Mouse (Mus musculus) neural tube, embryonic 15.5 days (tissue): ENCODE measurements around the gene Tent2. TPM values are rescaled to one million over a fixed set of nuclear protein-coding genes. Genes with fewer than 3 reads are reported as not detected.

Experiments used
- ATAC-seq: fragments of 200-750 bp; cut with Nextera tagmentation; 2 replicates; pipeline ENCODE4 v1.8.0; 2017; ENCODE audit warnings: mild to moderate bottlenecking, moderate TSS enrichment, moderate library complexity; ENCODE audit not compliant: low FRiP score
- H3K27ac ChIP-seq: fragments of 300-500 bp; sonication (generic); replicated peaks from 2 replicates; pipeline ENCODE4 v1.5.1; 2015; ENCODE audit warnings: mild to moderate bottlenecking, inconsistent platforms
- H3K27me3 ChIP-seq: fragments of 300-500 bp; sonication (generic); replicated peaks from 2 replicates; pipeline ENCODE4 v1.6.1; 2015; ENCODE audit warnings: inconsistent platforms
- H3K36me3 ChIP-seq: fragments of 300-500 bp; sonication (generic); 2 replicates; pipeline ENCODE4 v1.6.1; 2015; ENCODE audit warnings: inconsistent platforms
- H3K4me1 ChIP-seq: fragments of 300-500 bp; sonication (generic); 2 replicates; pipeline ENCODE4 v1.6.1; 2015; ENCODE audit warnings: inconsistent platforms
- H3K4me2 ChIP-seq: fragments of 300-500 bp; sonication (generic); 2 replicates; pipeline ENCODE4 v1.6.1; 2015; ENCODE audit warnings: inconsistent platforms, mild to moderate bottlenecking, moderate library complexity
- H3K4me3 ChIP-seq: fragments of 300-500 bp; sonication (generic); replicated peaks from 2 replicates; pipeline ENCODE4 v1.5.1; 2015; ENCODE audit warnings: mild to moderate bottlenecking, inconsistent platforms
- H3K9ac ChIP-seq: fragments of 300-500 bp; sonication (generic); replicated peaks from 2 replicates; pipeline ENCODE4 v1.6.1; 2015; ENCODE audit warnings: mild to moderate bottlenecking, inconsistent platforms
- H3K9me3 ChIP-seq: fragments of 300-500 bp; sonication (generic); replicated peaks from 2 replicates; pipeline ENCODE4 v1.6.1; 2016; ENCODE audit warnings: inconsistent platforms
- WGBS: fragments of 180-500 bp; shearing (Covaris S2); methylation state at CpG from one replicate; pipeline ENCODE4 v1.1.7; 2015; ENCODE audit warnings: mixed read lengths; 5-methylcytosine and 5-hydroxymethylcytosine counted together
- polyA plus RNA-seq: library from polyadenylated mRNA; unstranded; fragments of >200 nt; fragmentation: Nextera tagmentation; extraction: Ambion mirVana; gene quantifications from 2 replicates; pipeline ENCODE4 v1.2.1, GENCODE M21; 2015

The Tent2 gene
- polyA plus RNA-seq, 1 experiment from 2014 or later, result 36.4 TPM

DNA sequence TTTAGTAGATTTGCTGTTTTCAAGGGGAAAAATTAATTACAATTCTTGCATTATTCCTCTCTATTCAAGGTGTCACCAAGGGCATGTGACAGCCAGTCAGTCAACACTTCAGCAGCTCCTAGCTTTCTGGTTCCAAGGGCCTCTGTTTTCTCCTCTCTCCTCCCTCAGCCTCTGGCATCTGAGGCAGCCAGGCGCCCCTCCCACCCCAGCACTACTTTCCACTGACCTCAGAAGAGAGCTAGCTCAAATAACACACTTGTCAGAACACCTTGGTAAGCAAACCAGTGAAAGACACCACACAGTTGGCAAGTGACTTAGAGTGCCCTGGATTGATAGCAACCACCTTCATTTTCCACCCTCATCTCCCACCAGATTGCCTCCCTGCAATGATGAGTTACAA, 54.1 kb downstream of the Tent2 start:
- ATAC-seq, result no peak
- no peaks in the 10 kb centered on the region for H3K4me1 ChIP-seq

GRCm38 (mm10) chr13:93137098-93137497, 55.1 kb downstream of the Tent2 start:
- Histone ChIP-seq H3K27ac (no peak overlapping the region), H3K9me3 (no peaks in the 10 kb centered on the region), H3K36me3 (no peaks in the 10 kb centered on the region), H3K4me3 (no peak overlapping the region), H3K27me3 (no peaks in the 10 kb centered on the region), H3K9ac (no peak overlapping the region), H3K4me1 (no peaks in the 10 kb centered on the region), H3K4me2 (no peak overlapping the region)
- ATAC-seq, result no peak
- 85% methylated on average over 7 of the region's 7 CpGs for WGBS

More for the DNA sequence above, 54.1 kb downstream of the Tent2 start:
- 77% methylated on average over 1 of the region's 1 CpGs for WGBS
- no peak overlapping the region for H3K27ac ChIP-seq
- no peak overlapping the region for H3K4me3 ChIP-seq
- no peaks in the 10 kb centered on the region for H3K9me3 ChIP-seq
- no peaks in the 10 kb centered on the region for H3K27me3 ChIP-seq
- H3K9ac ChIP-seq, result no peak overlapping the region
- H3K36me3 ChIP-seq, result no peaks in the 10 kb centered on the region
- H3K4me2 ChIP-seq, result no peak overlapping the region

- H3K36me3 ChIP-seq, result no peaks in the 10 kb centered on the region
- no peak overlapping the region for H3K4me3 ChIP-seq
- no peaks in the 10 kb centered on the region for H3K9me3 ChIP-seq
- no peak for ATAC-seq
- no peak overlapping the region for H3K27ac ChIP-seq
- no peaks in the 10 kb centered on the region for H3K27me3 ChIP-seq
- 87% methylated on average over 1 of the region's 1 CpGs for WGBS
- no peaks in the 10 kb centered on the region for H3K4me1 ChIP-seq
- H3K9ac ChIP-seq, result no peak overlapping the region
- H3K4me2 ChIP-seq, result no peak overlapping the region
Measured at GRCm38 (mm10) chr13:93136251-93136650, 55.9 kb downstream of the Tent2 start.

- Histone ChIP-seq H3K27me3 (no peaks in the 10 kb centered on the region), H3K4me1 (no peaks in the 10 kb centered on the region), H3K36me3 (no peaks in the 10 kb centered on the region), H3K4me3 (no peak overlapping the region), H3K27ac (no peak overlapping the region), H3K9me3 (no peaks in the 10 kb centered on the region), H3K4me2 (no peak overlapping the region), H3K9ac (no peak overlapping the region)
- ATAC-seq, result no peak
- WGBS, result 87% methylated on average over 2 of the region's 2 CpGs
Measured at GRCm38 (mm10) chr13:93135501-93135900, 56.7 kb downstream of the Tent2 start.

GRCm38 (mm10) chr13:93130674-93131073, 61.5 kb downstream of the Tent2 start:
- Histone ChIP-seq H3K27ac (no peak overlapping the region), H3K4me2 (no peak overlapping the region)

GRCm38 (mm10) chr13:93128961-93129360, 63.2 kb downstream of the Tent2 start:
- Histone ChIP-seq H3K27ac (peak overlapping the region; percentile 39; the same call in 1 of the 2 replicates), H3K36me3 (no peaks in the 10 kb centered on the region), H3K4me3 (no peak overlapping the region), H3K4me1 (0 out of 2 replicates have a peak, but pooled peaks cover 7% of the 10 kb centered on the region), H3K9me3 (no peaks in the 10 kb centered on the region), H3K27me3 (no peaks in the 10 kb centered on the region), H3K4me2 (no peak overlapping the region), H3K9ac (no peak overlapping the region)
- 57% methylated on average over 5 of the region's 5 CpGs for WGBS
- ATAC-seq, result no peak

More at GRCm38 (mm10) chr13:93130674-93131073, 61.5 kb downstream of the Tent2 start:
- WGBS, result 94% methylated on average over 3 of the region's 3 CpGs
- H3K4me1 ChIP-seq, result 0 out of 2 replicates have a peak, but pooled peaks cover 7% of the 10 kb centered on the region
- no peak overlapping the region for H3K9ac ChIP-seq
- no peaks in the 10 kb centered on the region for H3K9me3 ChIP-seq
- no peaks in the 10 kb centered on the region for H3K27me3 ChIP-seq
- no peak for ATAC-seq
- no peak overlapping the region for H3K4me3 ChIP-seq
- no peaks in the 10 kb centered on the region for H3K36me3 ChIP-seq

DNA sequence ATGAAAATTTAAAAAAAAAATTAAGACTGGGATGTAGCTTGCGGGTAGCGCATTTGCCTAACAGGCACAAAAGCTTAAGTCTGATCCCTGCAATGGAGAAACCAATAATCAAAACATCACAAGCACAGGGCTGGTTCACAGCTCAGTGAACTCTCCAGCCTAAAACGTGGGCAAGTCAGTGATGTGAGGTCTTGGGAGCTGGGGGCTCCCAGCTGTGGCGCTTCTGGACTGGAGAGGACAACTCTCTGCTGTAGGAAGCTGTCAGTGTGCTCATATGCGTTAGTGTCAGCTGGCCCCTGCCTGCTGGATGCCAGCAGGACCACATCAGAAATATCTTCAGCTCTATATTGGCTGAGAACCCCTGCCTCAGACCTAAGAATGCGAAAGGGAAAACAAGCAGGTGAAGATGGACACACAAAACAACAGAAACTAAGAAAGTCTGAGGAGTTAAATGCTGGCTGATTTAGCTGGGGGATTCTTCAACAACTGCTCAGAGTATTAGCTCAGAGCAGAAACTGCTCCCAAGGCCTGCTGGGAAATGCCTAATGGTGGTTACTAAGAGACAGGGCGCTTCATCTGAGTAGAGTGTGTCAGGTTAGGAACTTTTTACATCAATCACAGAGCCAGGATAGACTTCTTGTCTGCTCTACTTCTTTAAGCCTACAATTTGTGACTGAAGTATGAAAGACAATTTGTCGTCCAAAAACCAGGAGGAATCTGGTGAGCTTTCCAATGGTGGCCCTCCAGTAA, 63.9 kb downstream of the Tent2 start:
- Histone ChIP-seq H3K36me3 (no peaks in the 10 kb centered on the region), H3K9ac (no peak overlapping the region), H3K27ac (peak overlapping the region; percentile 39; the same call in 1 of the 2 replicates), H3K4me1 (0 out of 2 replicates have a peak, but pooled peaks cover 7% of the 10 kb centered on the region), H3K4me3 (no peak overlapping the region), H3K9me3 (no peaks in the 10 kb centered on the region), H3K4me2 (no peak overlapping the region), H3K27me3 (no peaks in the 10 kb centered on the region)
- ATAC-seq, result no peak
- WGBS, result 73% methylated on average over 8 of the region's 8 CpGs

DNA sequence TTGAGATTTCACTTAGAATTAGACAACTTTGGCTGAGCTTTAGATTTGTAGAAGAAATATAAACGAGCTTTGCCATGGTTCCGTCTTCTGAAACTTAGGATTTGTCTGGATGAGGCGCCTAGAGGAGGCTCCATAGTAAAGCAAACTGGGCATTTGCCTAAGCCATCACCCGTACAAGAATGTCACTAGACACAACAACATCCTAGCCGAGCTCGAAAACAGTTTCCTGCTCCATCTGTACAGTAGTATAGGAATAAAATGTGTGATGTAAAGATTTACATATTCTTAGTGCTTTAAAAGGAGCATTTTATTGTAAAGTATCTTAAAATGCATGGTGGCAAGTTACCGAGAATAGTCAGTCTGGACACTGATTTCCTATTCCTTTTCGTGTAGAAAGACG, 69.9 kb downstream of the Tent2 start:
- no peaks in the 10 kb centered on the region for H3K36me3 ChIP-seq
- H3K27me3 ChIP-seq, result no peaks in the 10 kb centered on the region
- H3K4me3 ChIP-seq, result no peak overlapping the region
- H3K27ac ChIP-seq, result no peak overlapping the region
- no peaks in the 10 kb centered on the region for H3K4me1 ChIP-seq
- no peaks in the 10 kb centered on the region for H3K9me3 ChIP-seq
- 94% methylated on average over 9 of the region's 9 CpGs for WGBS
- no peak for ATAC-seq
- no peak overlapping the region for H3K9ac ChIP-seq
- H3K4me2 ChIP-seq, result no peak overlapping the region

GRCm38 (mm10) chr13:93117241-93117640, 74.9 kb downstream of the Tent2 start:
- no peaks in the 10 kb centered on the region for H3K36me3 ChIP-seq
- H3K27ac ChIP-seq, result no peak overlapping the region
- H3K9ac ChIP-seq, result no peak overlapping the region
- WGBS, result 31% methylated on average over 7 of the region's 7 CpGs
- H3K4me3 ChIP-seq, result no peak overlapping the region
- no peak overlapping the region for H3K4me2 ChIP-seq
- no peaks in the 10 kb centered on the region for H3K9me3 ChIP-seq
- H3K4me1 ChIP-seq, result no peaks in the 10 kb centered on the region
- ATAC-seq, result no peak
- no peaks in the 10 kb centered on the region for H3K27me3 ChIP-seq

- no peaks in the 10 kb centered on the region for H3K27me3 ChIP-seq
- no peak overlapping the region for H3K4me2 ChIP-seq
- WGBS, result 62% methylated on average over 4 of the region's 4 CpGs
- H3K4me1 ChIP-seq, result no peaks in the 10 kb centered on the region
- ATAC-seq, result no peak
- H3K9me3 ChIP-seq, result no peaks in the 10 kb centered on the region
- H3K36me3 ChIP-seq, result no peaks in the 10 kb centered on the region
- no peak overlapping the region for H3K4me3 ChIP-seq
- H3K9ac ChIP-seq, result no peak overlapping the region
- no peak overlapping the region for H3K27ac ChIP-seq
Measured at GRCm38 (mm10) chr13:93102340-93103090, 89.7 kb downstream of the Tent2 start.

DNA sequence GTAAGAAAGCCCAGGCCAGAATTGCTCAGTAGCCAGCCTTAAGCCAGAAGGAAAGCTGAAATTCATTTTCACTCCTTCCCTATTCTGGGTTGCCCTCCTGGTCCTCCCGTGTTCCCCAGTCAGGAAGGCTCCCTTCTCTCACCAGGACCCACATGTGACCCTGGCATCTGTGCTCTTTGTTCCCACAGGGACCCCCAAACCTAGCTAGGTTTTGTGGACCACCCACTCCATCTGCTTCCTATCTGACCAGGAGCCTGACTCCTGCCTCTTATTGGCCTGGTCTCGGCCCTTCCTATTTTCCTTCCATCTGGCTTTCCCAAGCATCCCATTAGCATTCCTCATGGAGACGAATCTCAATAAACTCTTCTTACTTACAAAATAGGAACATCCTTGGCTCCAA, 93.6 kb downstream of the Tent2 start:
- Histone ChIP-seq H3K27me3 (no peaks in the 10 kb centered on the region), H3K27ac (no peak overlapping the region), H3K4me2 (no peak overlapping the region), H3K4me3 (no peak overlapping the region), H3K4me1 (no peaks in the 10 kb centered on the region), H3K9me3 (no peaks in the 10 kb centered on the region), H3K9ac (no peak overlapping the region), H3K36me3 (no peaks in the 10 kb centered on the region)
- no peak for ATAC-seq
- WGBS, result 79% methylated on average over 3 of the region's 3 CpGs

GRCm38 (mm10) chr13:93096643-93097042, 95.5 kb downstream of the Tent2 start:
- Histone ChIP-seq H3K27ac (no peak overlapping the region), H3K4me1 (no peaks in the 10 kb centered on the region), H3K27me3 (no peaks in the 10 kb centered on the region), H3K4me2 (no peak overlapping the region), H3K4me3 (no peak overlapping the region), H3K9me3 (no peaks in the 10 kb centered on the region), H3K9ac (no peak overlapping the region), H3K36me3 (no peaks in the 10 kb centered on the region)
- WGBS, result 98% methylated on average over 6 of the region's 6 CpGs
- ATAC-seq, result no peak
